12 mouse cellular contexts compared by ENCODE assay signal in genomic region chr4:35121060-35121459, GRCm38 (mm10). TPM values are rescaled to one million over a fixed set of nuclear protein-coding genes. Genes with fewer than 3 reads are reported as not detected.
DNase-seq lines count a peak whose midpoint lies in the region; ATAC-seq and TF ChIP-seq lines count a peak whose summit lies in the region.
"Had no signal": no experiment of that assay in that cellular context is flagged by ENCODE, and none has a peak within 500 bp of the region (broad histone marks: within the 10 kb centered on the region; RNA-seq: fewer than 3 reads in every experiment).

No protein-coding gene starts in this region.

- peaks cover 8% of the 10 kb centered on the region; the same call in 1 of the 2 replicates for H3K4me1 ChIP-seq in neural tube, embryonic 11.5 days (ENCODE audit: control insufficient read depth, insufficient read depth, low read length)
- H3K4me1 ChIP-seq in forebrain, embryonic 12.5 days = peaks cover 61% of the 10 kb centered on the region
- H3K4me1 ChIP-seq in midbrain, embryonic 16.5 days (ENCODE audit: control insufficient read depth, insufficient read depth, low read length) = peaks cover 24% of the 10 kb centered on the region
- peaks cover 2% of the 10 kb centered on the region; the same call in 1 of the 2 replicates for H3K4me1 ChIP-seq in intestine, postnatal 0 days (replicated peaks; ENCODE audit: control insufficient read depth, insufficient read depth, low read length)

- no peak for ATAC-seq in neural tube, embryonic 11.5 days (ENCODE audit: insufficient read depth, low FRiP score, low TSS enrichment)
- 0 out of 2 replicates have a peak, but pooled peaks have one; percentile 15 for ATAC-seq in forebrain, embryonic 12.5 days (ENCODE audit: low FRiP score)
- no peak for ATAC-seq in midbrain, embryonic 16.5 days
- ATAC-seq in intestine, postnatal 0 days = no peak

- 60% methylated on average over 12 of the region's 12 CpGs for WGBS in neural tube, embryonic 11.5 days
- whole genome bisulfite sequencing in forebrain, embryonic 12.5 days = 21% methylated on average over 12 of the region's 12 CpGs
- WGBS in midbrain, embryonic 16.5 days = 18% methylated on average over 12 of the region's 12 CpGs
- WGBS in intestine, postnatal 0 days = 59% methylated on average over 12 of the region's 12 CpGs

- no peak for TF ChIP-seq CTCF in intestine, postnatal 0 days (IDR thresholded peaks at IDR 0.05; ENCODE audit: low read depth)

- peak; percentile 40 for DNase-seq in neural tube, embryonic 11.5 days (ENCODE audit: low spot score)
- DNase-seq in neural tube, embryonic 10.5 days (ENCODE audit: extremely low spot score, low spot score) = no peak
- DNase-seq in kidney, adult 8-10 months = peak; percentile 64 to 69
- DNase-seq in cerebellum, postnatal 10 days = no peak
- no peak for DNase-seq in thymus, postnatal 36 days
- DNase-seq: heart, adult 18-20 months; lung, adult 2 months had no signal

- no peak overlapping the region for H3K9ac ChIP-seq in neural tube, embryonic 11.5 days (ENCODE audit: low read length)
- H3K9ac ChIP-seq in forebrain, embryonic 12.5 days = no peak overlapping the region
- H3K9ac ChIP-seq in midbrain, embryonic 16.5 days (ENCODE audit: low read depth, low read length) = no peak overlapping the region
- H3K9ac ChIP-seq in intestine, postnatal 0 days (ENCODE audit: low read depth, low read length) = no peak overlapping the region
- H3K9ac ChIP-seq: embryonic facial prominence, embryonic 15.5 days had no signal

- H3K4me3 ChIP-seq in neural tube, embryonic 11.5 days (ENCODE audit: low read depth, low read length) = no peak overlapping the region
- H3K4me3 ChIP-seq in forebrain, embryonic 12.5 days (replicated peaks) = no peak overlapping the region
- H3K4me3 ChIP-seq in midbrain, embryonic 16.5 days (ENCODE audit: low read depth, low read length) = no peak overlapping the region
- H3K4me3 ChIP-seq in intestine, postnatal 0 days (ENCODE audit: low read depth, low read length) = no peak overlapping the region
- H3K4me3 ChIP-seq: embryonic facial prominence, embryonic 15.5 days had no signal

- H3K9me3 ChIP-seq in neural tube, embryonic 11.5 days (ENCODE audit: control insufficient read depth, low read length) = no peaks in the 10 kb centered on the region
- no peaks in the 10 kb centered on the region for H3K9me3 ChIP-seq in forebrain, embryonic 12.5 days
- H3K9me3 ChIP-seq in midbrain, embryonic 16.5 days (replicated peaks; ENCODE audit: control insufficient read depth, low read length, poor library complexity, severe bottlenecking) = no peaks in the 10 kb centered on the region
- H3K9me3 ChIP-seq in intestine, postnatal 0 days (ENCODE audit: control insufficient read depth) = no peaks in the 10 kb centered on the region
- H3K9me3 ChIP-seq: embryonic facial prominence, embryonic 15.5 days had no signal

- no peaks in the 10 kb centered on the region for H3K27me3 ChIP-seq in neural tube, embryonic 11.5 days (ENCODE audit: control insufficient read depth, insufficient read depth, low read length)
- no peaks in the 10 kb centered on the region for H3K27me3 ChIP-seq in forebrain, embryonic 12.5 days
- H3K27me3 ChIP-seq in midbrain, embryonic 16.5 days (ENCODE audit: control insufficient read depth, insufficient read depth, low read depth, low read length) = no peaks in the 10 kb centered on the region
- no peaks in the 10 kb centered on the region for H3K27me3 ChIP-seq in intestine, postnatal 0 days (replicated peaks; ENCODE audit: control insufficient read depth, insufficient read depth, low read length)

- H3K36me3 ChIP-seq in neural tube, embryonic 11.5 days (ENCODE audit: control insufficient read depth, insufficient read depth, low read length) = no peaks in the 10 kb centered on the region
- no peaks in the 10 kb centered on the region for H3K36me3 ChIP-seq in forebrain, embryonic 12.5 days (replicated peaks)
- no peaks in the 10 kb centered on the region for H3K36me3 ChIP-seq in midbrain, embryonic 16.5 days (ENCODE audit: control insufficient read depth, insufficient read depth, low read length)
- H3K36me3 ChIP-seq in intestine, postnatal 0 days (ENCODE audit: control insufficient read depth, insufficient read depth) = no peaks in the 10 kb centered on the region
- H3K36me3 ChIP-seq: embryonic facial prominence, embryonic 15.5 days had no signal

- no peak overlapping the region for H3K27ac ChIP-seq in neural tube, embryonic 11.5 days (ENCODE audit: low read depth, low read length)
- H3K27ac ChIP-seq in forebrain, embryonic 12.5 days = 0 out of 2 replicates have a peak overlapping the region, but pooled peaks have one; percentile 14
- no peak overlapping the region for H3K27ac ChIP-seq in midbrain, embryonic 16.5 days (ENCODE audit: low read length)
- no peak overlapping the region for H3K27ac ChIP-seq in intestine, postnatal 0 days (ENCODE audit: low read depth, low read length)
- H3K27ac ChIP-seq: embryonic facial prominence, embryonic 15.5 days had no signal

- H3K4me2 ChIP-seq in neural tube, embryonic 11.5 days (ENCODE audit: low read depth) = no peak overlapping the region
- H3K4me2 ChIP-seq in forebrain, embryonic 12.5 days = peak overlapping the region; percentile 33
- peak overlapping the region; percentile 38 for H3K4me2 ChIP-seq in midbrain, embryonic 16.5 days (ENCODE audit: low read length)
- no peak overlapping the region for H3K4me2 ChIP-seq in intestine, postnatal 0 days (replicated peaks; ENCODE audit: low read depth)
- H3K4me2 ChIP-seq: embryonic facial prominence, embryonic 15.5 days had no signal

RNA-seq across cellular contexts. Expression of gene Ifnk, which starts 30.8 kb away (rescaled TPM):
- 0.42 and 0.50 TPM in 2 replicates for polyA plus RNA-seq in neural tube, embryonic 11.5 days (2014; fragmentation: Nextera tagmentation; extraction: Ambion mirVana)
- 0.35 and 0.41 TPM in 2 replicates for polyA plus RNA-seq in forebrain, embryonic 12.5 days (2016; fragmentation: Nextera tagmentation; extraction: Ambion mirVana)
- polyA plus RNA-seq in midbrain, embryonic 16.5 days (2015; fragmentation: Nextera tagmentation; extraction: Ambion mirVana) = 0.27 TPM in 1 of 2 replicates, not detected in the other
- 0.25 and 0.51 TPM in 2 replicates for polyA plus RNA-seq in intestine, postnatal 0 days (2015; fragmentation: Nextera tagmentation; extraction: Ambion mirVana)
- polyA plus RNA-seq: embryonic facial prominence, embryonic 15.5 days; lung, adult 2 months; testis, adult 2 months had no signal

RNA-seq across cellular contexts. Expression of gene Mob3b, which starts 36.2 kb away (rescaled TPM):
- 9.1 and 9.3 TPM in 2 replicates for polyA plus RNA-seq in neural tube, embryonic 11.5 days (2014; fragmentation: Nextera tagmentation; extraction: Ambion mirVana)
- polyA plus RNA-seq in forebrain, embryonic 12.5 days (2016; fragmentation: Nextera tagmentation; extraction: Ambion mirVana) = 18.2 and 20.7 TPM in 2 replicates
- polyA plus RNA-seq in midbrain, embryonic 16.5 days (2015; fragmentation: Nextera tagmentation; extraction: Ambion mirVana) = 2.8 and 3.9 TPM in 2 replicates
- polyA plus RNA-seq in intestine, postnatal 0 days (2015; fragmentation: Nextera tagmentation; extraction: Ambion mirVana) = 21.0 and 21.2 TPM in 2 replicates

Comparison
In these comparisons a context has a peak if more than half of its experiments do, and no peak if none do; other contexts are left out.
1. DNase-seq: peak in neural tube, embryonic 11.5 days (single experiment) and kidney, adult 8-10 months (2 of 2); none in neural tube, embryonic 10.5 days (single experiment), cerebellum, postnatal 10 days (0 of 2) and thymus, postnatal 36 days (0 of 2).
2. H3K4me2 ChIP-seq: peak in forebrain, embryonic 12.5 days (single experiment) and midbrain, embryonic 16.5 days (single experiment); none in neural tube, embryonic 11.5 days (single experiment) and intestine, postnatal 0 days (single experiment).